Mouse (Mus musculus) megakaryocyte, embryonic 14.5 days (primary cell): Measurements from ENCODE around the gene Tmem210.

Experiments used
- FLI1 ChIP-seq: IDR thresholded peaks from 2 replicates; pipeline ENCODE4 v1.6.1; 2012; ENCODE audit warnings: low read length, inconsistent platforms, mixed read lengths
- GATA1 ChIP-seq: IDR thresholded peaks from 3 replicates; pipeline ENCODE4 v1.6.1; 2012; ENCODE audit warnings: mixed read lengths, low read length, inconsistent platforms, borderline replicate concordance

- TF ChIP-seq FLI1, result no peak
- no peak for TF ChIP-seq GATA1
These were observed 48.2 kb upstream of the Tmem210 start for GRCm38 (mm10) chr2:25239766-25240165.
